ENCODE assay signal across 10 mouse cellular contexts in the genomic region with DNA sequence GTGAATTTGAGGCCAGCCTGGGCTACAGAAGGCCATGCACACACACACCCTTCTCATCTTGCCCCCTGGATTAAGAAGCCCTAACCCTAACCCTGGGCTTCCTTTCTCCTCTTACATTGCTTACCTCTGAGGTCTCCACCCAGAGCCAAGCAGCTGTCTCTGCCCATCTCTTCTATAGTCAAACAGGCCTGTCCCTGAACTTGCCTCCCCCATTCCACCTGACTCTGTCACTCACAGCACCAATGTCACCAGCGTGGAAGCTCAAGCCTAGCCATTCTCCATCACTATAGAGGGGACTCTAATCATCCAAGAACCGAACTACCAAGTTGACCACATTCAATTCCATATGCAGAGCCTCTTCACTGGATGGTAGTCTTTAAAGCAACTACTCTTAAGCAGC. TPM values are rescaled to one million over a fixed set of nuclear protein-coding genes. Genes with fewer than 3 reads are reported as not detected.
DNase-seq lines count a peak whose midpoint lies in the region; ATAC-seq and TF ChIP-seq lines count a peak whose summit lies in the region.
"Had no signal": no experiment of that assay in that cellular context is flagged by ENCODE, and none has a peak within 500 bp of the region (broad histone marks: within the 10 kb centered on the region; RNA-seq: fewer than 3 reads in every experiment).

No protein-coding gene starts in this region.

- peak; percentile 65 for TF ChIP-seq POLR2A in myocyte (IDR thresholded peaks at IDR 0.05; ENCODE audit: insufficient read length, low read depth)

- H3K9ac ChIP-seq in intestine, embryonic 14.5 days (ENCODE audit: low read length), result no peak overlapping the region
- H3K9ac ChIP-seq in intestine, postnatal 0 days (ENCODE audit: low read depth, low read length), result no peak overlapping the region
- no peak overlapping the region for H3K9ac ChIP-seq in forebrain, embryonic 11.5 days (ENCODE audit: low read length)
- no peak overlapping the region for H3K9ac ChIP-seq in hindbrain, embryonic 15.5 days
- H3K9ac ChIP-seq: liver, embryonic 15.5 days had no signal

- H3K27ac ChIP-seq in intestine, embryonic 14.5 days (ENCODE audit: low read depth), result no peak overlapping the region
- no peak overlapping the region for H3K27ac ChIP-seq in intestine, postnatal 0 days (ENCODE audit: low read depth, low read length)
- no peak overlapping the region for H3K27ac ChIP-seq in forebrain, embryonic 11.5 days (ENCODE audit: low read depth, low read length)
- no peak overlapping the region for H3K27ac ChIP-seq in hindbrain, embryonic 15.5 days (replicated peaks)
- H3K27ac ChIP-seq: liver, embryonic 15.5 days had no signal

- H3K79me2 ChIP-seq in myocyte (ENCODE audit: control insufficient read depth, insufficient read depth), result peaks cover 10% of the 10 kb centered on the region

- ATAC-seq in intestine, embryonic 14.5 days (replicated peaks; ENCODE audit: low FRiP score, low TSS enrichment, low read depth), result no peak
- no peak for ATAC-seq in intestine, postnatal 0 days
- ATAC-seq in forebrain, embryonic 11.5 days (replicated peaks; ENCODE audit: low FRiP score), result no peak
- no peak for ATAC-seq in hindbrain, embryonic 15.5 days (ENCODE audit: low FRiP score, low read depth)
- no peak for ATAC-seq in cerebellum, adult (ENCODE audit: insufficient number of reproducible peaks, low FRiP score, low TSS enrichment)

- TF ChIP-seq CTCF in intestine, postnatal 0 days (IDR thresholded peaks at IDR 0.05; ENCODE audit: low read depth), result no peak

- no peak overlapping the region for H3K4me3 ChIP-seq in intestine, embryonic 14.5 days (ENCODE audit: low read depth, low read length)
- H3K4me3 ChIP-seq in intestine, postnatal 0 days (ENCODE audit: low read depth, low read length), result no peak overlapping the region
- H3K4me3 ChIP-seq in forebrain, embryonic 11.5 days (ENCODE audit: low read depth, low read length), result no peak overlapping the region
- peak overlapping the region; percentile 59 for H3K4me3 ChIP-seq in hindbrain, embryonic 15.5 days
- peak overlapping the region; percentile 63 for H3K4me3 ChIP-seq in myocyte

- H3K27me3 ChIP-seq in intestine, embryonic 14.5 days (replicated peaks; ENCODE audit: control insufficient read depth, insufficient read depth, low read length), result 0 out of 2 replicates have a peak, but pooled peaks cover 8% of the 10 kb centered on the region
- H3K27me3 ChIP-seq in intestine, postnatal 0 days (replicated peaks; ENCODE audit: control insufficient read depth, insufficient read depth, low read length), result peaks cover 28% of the 10 kb centered on the region
- H3K27me3 ChIP-seq in forebrain, embryonic 11.5 days (ENCODE audit: control insufficient read depth, insufficient read depth, low read length), result no peaks in the 10 kb centered on the region
- H3K27me3 ChIP-seq in hindbrain, embryonic 15.5 days, result no peaks in the 10 kb centered on the region
- no peaks in the 10 kb centered on the region for H3K27me3 ChIP-seq in myocyte (ENCODE audit: control insufficient read depth, insufficient read depth, insufficient read length)

- DNase-seq in intestine, embryonic 14.5 days (ENCODE audit: low spot score), result no peak
- DNase-seq in forebrain, embryonic 11.5 days (ENCODE audit: low spot score), result no peak
- DNase-seq in thymus, postnatal 14 days, result no peak
- DNase-seq in layer of hippocampus, adult 9-10 months (ENCODE audit: low spot score), result no peak
- DNase-seq: adrenal gland, postnatal 14 days had no signal

- peaks cover 43% of the 10 kb centered on the region for H3K4me1 ChIP-seq in intestine, embryonic 14.5 days (replicated peaks; ENCODE audit: control insufficient read depth, insufficient read depth, low read length)
- H3K4me1 ChIP-seq in intestine, postnatal 0 days (replicated peaks; ENCODE audit: control insufficient read depth, insufficient read depth, low read length), result peaks cover 3% of the 10 kb centered on the region; the same call in 1 of the 2 replicates
- H3K4me1 ChIP-seq in forebrain, embryonic 11.5 days (replicated peaks; ENCODE audit: control insufficient read depth, insufficient read depth, low read length), result peaks cover 68% of the 10 kb centered on the region
- peaks cover 93% of the 10 kb centered on the region for H3K4me1 ChIP-seq in hindbrain, embryonic 15.5 days (replicated peaks)

- peak overlapping the region; percentile 74 for H3K4me2 ChIP-seq in intestine, embryonic 14.5 days (ENCODE audit: low read length)
- no peak overlapping the region for H3K4me2 ChIP-seq in intestine, postnatal 0 days (replicated peaks; ENCODE audit: low read depth)
- peak overlapping the region; percentile 94 for H3K4me2 ChIP-seq in forebrain, embryonic 11.5 days (ENCODE audit: low read depth, low read length, severe bottlenecking)
- peak overlapping the region; percentile 97 for H3K4me2 ChIP-seq in hindbrain, embryonic 15.5 days
- H3K4me2 ChIP-seq in myocyte (ENCODE audit: low read depth), result peak overlapping the region; percentile 95

- H3K36me3 ChIP-seq in intestine, embryonic 14.5 days (ENCODE audit: control insufficient read depth, insufficient read depth, low read length), result peaks cover 1% of the 10 kb centered on the region; the same call in 1 of the 2 replicates
- no peaks in the 10 kb centered on the region for H3K36me3 ChIP-seq in intestine, postnatal 0 days (ENCODE audit: control insufficient read depth, insufficient read depth)
- no peaks in the 10 kb centered on the region; the same call in 1 of the 2 replicates for H3K36me3 ChIP-seq in forebrain, embryonic 11.5 days (ENCODE audit: control insufficient read depth, insufficient read depth, low read length)
- peaks cover 6% of the 10 kb centered on the region; the same call in 1 of the 2 replicates for H3K36me3 ChIP-seq in hindbrain, embryonic 15.5 days
- H3K36me3 ChIP-seq in myocyte (ENCODE audit: control insufficient read depth, insufficient read depth), result no peaks in the 10 kb centered on the region
- H3K36me3 ChIP-seq: liver, embryonic 15.5 days had no signal

- no peak overlapping the region for H3ac ChIP-seq in myocyte (ENCODE audit: control insufficient read depth, insufficient read length)

- no peaks in the 10 kb centered on the region for H3K9me3 ChIP-seq in intestine, embryonic 14.5 days (ENCODE audit: control insufficient read depth, low read length)
- H3K9me3 ChIP-seq in intestine, postnatal 0 days (ENCODE audit: control insufficient read depth), result no peaks in the 10 kb centered on the region
- no peaks in the 10 kb centered on the region for H3K9me3 ChIP-seq in forebrain, embryonic 11.5 days (ENCODE audit: control insufficient read depth, low read length)
- no peaks in the 10 kb centered on the region for H3K9me3 ChIP-seq in hindbrain, embryonic 15.5 days
- H3K9me3 ChIP-seq: liver, embryonic 15.5 days had no signal

- WGBS in intestine, embryonic 14.5 days, result 70% methylated on average over 2 of the region's 2 CpGs
- 82% methylated on average over 2 of the region's 2 CpGs for WGBS in intestine, postnatal 0 days
- 54% methylated on average over 2 of the region's 2 CpGs for WGBS in forebrain, embryonic 11.5 days
- 73% methylated on average over 2 of the region's 2 CpGs for WGBS in hindbrain, embryonic 15.5 days

TF ChIP-seq in myocyte, 11 proteins besides CTCF, POLR2A, EP300 and RAD21 (continues in another document):
- TF ChIP-seq TCF3 (IDR thresholded peaks at IDR 0.05; ENCODE audit: insufficient read length, low read depth) (peak; percentile 86), MYOD1 (IDR thresholded peaks at IDR 0.05; ENCODE audit: control insufficient read depth in 1 of 3, insufficient read length in 2 of 3, low read depth in 2 of 3) (peak; percentile 100), MYOG (IDR thresholded peaks at IDR 0.05; ENCODE audit: control insufficient read depth in 1 of 3, insufficient read depth in 1 of 3, insufficient read length in 2 of 3, low read depth in 2 of 3) (peak in 2 of 3 experiments; percentile 77 to 86), CEBPB (IDR thresholded peaks at IDR 0.05; ENCODE audit: insufficient read depth, poor library complexity, severe bottlenecking) (no peak)

RNA-seq across cellular contexts. Expression of gene Chpf2, which starts 13.7 kb away (rescaled TPM):
- 8.6 and 10.6 TPM in 2 replicates for polyA plus RNA-seq in intestine, embryonic 14.5 days (2014; fragmentation: Nextera tagmentation; extraction: Ambion mirVana)
- polyA plus RNA-seq in intestine, postnatal 0 days (2015; fragmentation: Nextera tagmentation; extraction: Ambion mirVana), result 23.5 and 24.4 TPM in 2 replicates
- polyA plus RNA-seq in forebrain, embryonic 11.5 days (2014; fragmentation: Nextera tagmentation; extraction: Ambion mirVana), result 11.4 and 11.5 TPM in 2 replicates
- 18.7 and 19.0 TPM in 2 replicates for polyA plus RNA-seq in hindbrain, embryonic 15.5 days (2015; fragmentation: Nextera tagmentation; extraction: Ambion mirVana)
- polyA plus RNA-seq in myocyte (2012; fragmentation: generic; extraction: Trizol), result 39.5 TPM

RNA-seq across cellular contexts. Expression of gene Abcf2, which starts 23.0 kb away (rescaled TPM):
- 97.6 and 98.4 TPM in 2 replicates for polyA plus RNA-seq in intestine, embryonic 14.5 days (2014; fragmentation: Nextera tagmentation; extraction: Ambion mirVana)
- polyA plus RNA-seq in intestine, postnatal 0 days (2015; fragmentation: Nextera tagmentation; extraction: Ambion mirVana), result 40.1 and 40.5 TPM in 2 replicates
- polyA plus RNA-seq in forebrain, embryonic 11.5 days (2014; fragmentation: Nextera tagmentation; extraction: Ambion mirVana), result 153 and 165 TPM in 2 replicates
- polyA plus RNA-seq in hindbrain, embryonic 15.5 days (2015; fragmentation: Nextera tagmentation; extraction: Ambion mirVana), result 78.7 and 82.1 TPM in 2 replicates
- polyA plus RNA-seq in myocyte (2012; fragmentation: generic; extraction: Trizol), result 137 TPM

RNA-seq across cellular contexts. Expression of gene Smarcd3, which starts 24.0 kb away (rescaled TPM):
- 26.2 and 27.5 TPM in 2 replicates for polyA plus RNA-seq in intestine, embryonic 14.5 days (2014; fragmentation: Nextera tagmentation; extraction: Ambion mirVana)
- polyA plus RNA-seq in intestine, postnatal 0 days (2015; fragmentation: Nextera tagmentation; extraction: Ambion mirVana), result 6.6 and 6.8 TPM in 2 replicates
- polyA plus RNA-seq in forebrain, embryonic 11.5 days (2014; fragmentation: Nextera tagmentation; extraction: Ambion mirVana), result 76.0 and 93.8 TPM in 2 replicates
- polyA plus RNA-seq in hindbrain, embryonic 15.5 days (2015; fragmentation: Nextera tagmentation; extraction: Ambion mirVana), result 134 and 138 TPM in 2 replicates
- 128 TPM for polyA plus RNA-seq in myocyte (2012; fragmentation: generic; extraction: Trizol)

RNA-seq across cellular contexts. Expression of gene 4931409K22Rik, which starts 43.6 kb away (rescaled TPM):
- polyA plus RNA-seq in intestine, embryonic 14.5 days (2014; fragmentation: Nextera tagmentation; extraction: Ambion mirVana), result 0.15 TPM in 1 of 2 replicates, not detected in the other
- polyA plus RNA-seq in intestine, postnatal 0 days (2015; fragmentation: Nextera tagmentation; extraction: Ambion mirVana), result not detected in 2 replicates
- polyA plus RNA-seq in forebrain, embryonic 11.5 days (2014; fragmentation: Nextera tagmentation; extraction: Ambion mirVana), result 0.20 TPM in 1 of 2 replicates, not detected in the other
- polyA plus RNA-seq in hindbrain, embryonic 15.5 days (2015; fragmentation: Nextera tagmentation; extraction: Ambion mirVana), result 0.10 and 0.18 TPM in 2 replicates
- polyA plus RNA-seq in myocyte (2012; fragmentation: generic; extraction: Trizol), result not detected
- polyA plus RNA-seq: liver, embryonic 15.5 days had no signal

RNA-seq across cellular contexts. Expression of gene Asb10, which starts 59.5 kb away (rescaled TPM):
- 0.28 and 0.32 TPM in 2 replicates for polyA plus RNA-seq in intestine, embryonic 14.5 days (2014; fragmentation: Nextera tagmentation; extraction: Ambion mirVana)
- polyA plus RNA-seq in intestine, postnatal 0 days (2015; fragmentation: Nextera tagmentation; extraction: Ambion mirVana), result 0.09 and 0.18 TPM in 2 replicates
- 0.11 TPM in 1 of 2 replicates, not detected in the other for polyA plus RNA-seq in forebrain, embryonic 11.5 days (2014; fragmentation: Nextera tagmentation; extraction: Ambion mirVana)
- 0.14 and 0.26 TPM in 2 replicates for polyA plus RNA-seq in hindbrain, embryonic 15.5 days (2015; fragmentation: Nextera tagmentation; extraction: Ambion mirVana)
- polyA plus RNA-seq in myocyte (2012; fragmentation: generic; extraction: Trizol), result 0.77 TPM

Comparison
In these comparisons a context has a peak if more than half of its experiments do, and no peak if none do; other contexts are left out.
1. H3K4me3 ChIP-seq: peak in hindbrain, embryonic 15.5 days (single experiment) and myocyte (single experiment); none in intestine, embryonic 14.5 days (single experiment), intestine, postnatal 0 days (single experiment) and forebrain, embryonic 11.5 days (single experiment).